In the genomic region with DNA sequence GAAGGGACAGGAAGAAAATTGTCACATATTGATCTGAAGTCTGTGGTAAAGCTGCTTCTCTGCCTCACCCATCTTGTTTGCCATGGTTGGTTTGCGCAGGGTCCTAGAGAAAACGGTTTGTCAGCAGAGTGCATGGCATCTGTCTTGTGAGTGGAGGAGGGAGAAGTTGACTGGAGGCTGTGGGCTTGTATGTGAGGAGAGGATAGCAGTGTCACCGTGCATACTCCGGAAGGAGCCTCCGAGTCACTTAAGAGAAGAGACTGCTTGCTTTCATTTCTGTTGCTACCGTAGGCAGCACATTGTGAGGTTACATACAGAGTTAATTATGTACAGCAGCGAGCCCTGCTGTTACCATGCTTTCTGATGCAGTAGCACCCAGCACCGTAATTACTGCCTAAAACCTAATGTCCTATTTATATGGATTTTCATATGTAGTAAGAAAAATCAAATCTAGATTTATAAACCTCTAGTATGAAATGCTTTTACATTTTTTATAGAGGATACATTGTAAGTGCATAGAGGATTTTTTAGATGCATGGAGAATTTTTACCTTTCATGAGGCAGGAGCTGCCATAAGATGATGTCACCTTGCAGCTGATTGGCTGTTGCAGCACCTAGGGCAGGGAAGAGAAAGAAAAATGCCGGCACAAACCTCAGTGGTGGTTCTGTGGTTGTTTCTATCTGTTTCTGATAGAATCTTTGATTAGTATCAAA, we compare ENCODE assay signal across 7 mouse cellular contexts.
DNase-seq lines count a peak whose midpoint lies in the region; ATAC-seq and TF ChIP-seq lines count a peak whose summit lies in the region.

No protein-coding gene starts in this region.

- ATAC-seq in CD4-positive, CD25-positive, alpha-beta regulatory T cell, adult 4 months = peak; percentile 84
- ATAC-seq in hindbrain, embryonic 16.5 days = peak; percentile 93
- no peak for ATAC-seq in limb, embryonic 12.5 days (ENCODE audit: insufficient number of reproducible peaks, insufficient read depth, low FRiP score, low TSS enrichment, low read depth)
- peak; percentile 95 for ATAC-seq in neural tube, embryonic 14.5 days (ENCODE audit: low read depth)

- H3K9me3 ChIP-seq in hindbrain, embryonic 16.5 days (ENCODE audit: control insufficient read depth, low read length) = no peaks in the 10 kb centered on the region
- H3K9me3 ChIP-seq in limb, embryonic 12.5 days = no peaks in the 10 kb centered on the region
- H3K9me3 ChIP-seq in neural tube, embryonic 14.5 days (ENCODE audit: control insufficient read depth, low read length) = no peaks in the 10 kb centered on the region

- no peaks in the 10 kb centered on the region for H3K4me1 ChIP-seq in embryonic fibroblast, embryonic 13.5 days (ENCODE audit: control insufficient read depth, insufficient read depth, low read length)
- peaks cover 19% of the 10 kb centered on the region for H3K4me1 ChIP-seq in hindbrain, embryonic 16.5 days (ENCODE audit: control insufficient read depth, insufficient read depth, low read depth, low read length)
- no peaks in the 10 kb centered on the region for H3K4me1 ChIP-seq in limb, embryonic 12.5 days (replicated peaks)
- H3K4me1 ChIP-seq in neural tube, embryonic 14.5 days (ENCODE audit: control insufficient read depth, insufficient read depth, low read length) = peaks cover 13% of the 10 kb centered on the region

- H3K36me3 ChIP-seq in hindbrain, embryonic 16.5 days (ENCODE audit: control insufficient read depth, insufficient read depth, low read length) = no peaks in the 10 kb centered on the region
- no peaks in the 10 kb centered on the region for H3K36me3 ChIP-seq in limb, embryonic 12.5 days
- no peaks in the 10 kb centered on the region for H3K36me3 ChIP-seq in neural tube, embryonic 14.5 days (ENCODE audit: control insufficient read depth, insufficient read depth, low read length)

- WGBS in hindbrain, embryonic 16.5 days = 12% methylated on average over 9 of the region's 9 CpGs
- 48% methylated on average over 9 of the region's 9 CpGs for WGBS in limb, embryonic 12.5 days
- WGBS in neural tube, embryonic 14.5 days = 18% methylated on average over 9 of the region's 9 CpGs

- peak overlapping the region; percentile 35 for H3K4me3 ChIP-seq in embryonic fibroblast, embryonic 13.5 days (ENCODE audit: insufficient read depth, low read length)
- H3K4me3 ChIP-seq in hindbrain, embryonic 16.5 days (ENCODE audit: low read length) = peak overlapping the region; percentile 54
- H3K4me3 ChIP-seq in limb, embryonic 12.5 days (replicated peaks) = peak overlapping the region; percentile 27
- peak overlapping the region; percentile 50 for H3K4me3 ChIP-seq in neural tube, embryonic 14.5 days (ENCODE audit: low read depth, low read length)

- peak; percentile 80 for DNase-seq in T-cell, adult 2 months (ENCODE audit: low spot score)
- no peak for DNase-seq in urinary bladder, adult 2 months (ENCODE audit: low spot score)

- TF ChIP-seq POLR2A in embryonic fibroblast, embryonic 13.5 days (IDR thresholded peaks at IDR 0.05; ENCODE audit: low read depth, low read length) = no peak

- TF ChIP-seq CTCF in embryonic fibroblast, embryonic 13.5 days (IDR thresholded peaks at IDR 0.05; ENCODE audit: borderline replicate concordance, insufficient read depth, low read length) = no peak

- peak overlapping the region; percentile 58 for H3K4me2 ChIP-seq in hindbrain, embryonic 16.5 days (ENCODE audit: low read length)
- H3K4me2 ChIP-seq in limb, embryonic 12.5 days = peak overlapping the region; percentile 43
- peak overlapping the region; percentile 50 for H3K4me2 ChIP-seq in neural tube, embryonic 14.5 days (ENCODE audit: low read depth, low read length)

- H3K27me3 ChIP-seq in hindbrain, embryonic 16.5 days (replicated peaks; ENCODE audit: control insufficient read depth, insufficient read depth, low read length) = no peaks in the 10 kb centered on the region
- H3K27me3 ChIP-seq in limb, embryonic 12.5 days = no peaks in the 10 kb centered on the region
- no peaks in the 10 kb centered on the region for H3K27me3 ChIP-seq in neural tube, embryonic 14.5 days (ENCODE audit: control insufficient read depth, insufficient read depth, low read length)

- peak overlapping the region; percentile 71 for H3K9ac ChIP-seq in hindbrain, embryonic 16.5 days (ENCODE audit: low read depth, low read length)
- H3K9ac ChIP-seq in limb, embryonic 12.5 days (replicated peaks) = no peak overlapping the region
- peak overlapping the region; percentile 59 for H3K9ac ChIP-seq in neural tube, embryonic 14.5 days (replicated peaks; ENCODE audit: low read depth, low read length)

- no peak overlapping the region for H3K27ac ChIP-seq in embryonic fibroblast, embryonic 13.5 days (ENCODE audit: insufficient read depth, low read length)
- peak overlapping the region; percentile 94 for H3K27ac ChIP-seq in hindbrain, embryonic 16.5 days (ENCODE audit: low read depth, low read length)
- H3K27ac ChIP-seq in limb, embryonic 12.5 days = peak overlapping the region; percentile 41; the same call in 1 of the 2 replicates
- H3K27ac ChIP-seq in neural tube, embryonic 14.5 days (ENCODE audit: low read depth, low read length) = peak overlapping the region; percentile 92
